Mouse (Mus musculus): ENCODE measurements at regions not wholly inside any gene's neighbourhood (a gene's known extent, or its start where the extent isn't known, plus 50 kb on each side); places are given as distances from the start of the nearest gene placed in this dataset.

DNA sequence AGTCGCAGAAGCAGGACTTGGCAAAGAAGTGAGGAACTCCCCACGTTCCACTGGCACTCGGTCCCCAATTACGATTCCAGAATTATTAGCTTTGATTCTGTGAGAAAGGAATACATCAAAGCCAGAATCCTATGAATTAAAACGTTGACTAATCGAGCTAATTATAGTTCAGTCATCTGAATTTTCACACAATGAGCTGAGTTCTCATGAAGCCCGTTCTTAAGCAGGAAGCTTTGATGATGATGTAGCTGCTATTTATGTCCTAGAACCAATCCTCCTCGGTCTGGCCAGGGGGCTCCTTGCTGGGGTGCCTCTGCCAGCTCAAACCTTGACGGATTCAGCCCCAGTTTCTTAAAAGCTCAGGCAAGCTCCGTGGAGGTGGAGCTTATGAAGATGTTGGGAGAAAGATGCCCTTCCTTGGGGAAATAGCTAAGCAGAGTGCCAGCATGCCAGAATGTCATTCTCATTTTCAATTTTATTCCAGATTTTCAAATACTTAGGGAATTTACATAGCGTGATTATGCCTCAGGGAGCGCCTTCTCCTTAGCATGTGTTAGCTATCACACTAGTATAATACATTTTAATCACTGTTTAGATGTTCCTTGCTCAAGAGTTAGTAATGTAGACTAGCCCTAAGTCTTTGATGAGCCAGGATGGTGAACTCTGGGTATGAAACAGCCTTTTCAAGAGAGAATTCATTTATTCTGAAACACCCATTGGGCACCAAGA is 65.5 kb upstream of the Ppm1b start:
- no peak for TF ChIP-seq EP300 (IDR thresholded peaks at IDR 0.05)
- no peak for TF ChIP-seq CTCF (IDR thresholded peaks at IDR 0.05)
